Mouse (Mus musculus): Measurements from ENCODE around the gene Slc25a1. TPM values are rescaled to one million over a fixed set of nuclear protein-coding genes. Genes with fewer than 3 reads are reported as not detected.

The Slc25a1 gene
- total RNA-seq, 2 experiments from 2014 or later: 60.4 to 61.2 TPM

DNA sequence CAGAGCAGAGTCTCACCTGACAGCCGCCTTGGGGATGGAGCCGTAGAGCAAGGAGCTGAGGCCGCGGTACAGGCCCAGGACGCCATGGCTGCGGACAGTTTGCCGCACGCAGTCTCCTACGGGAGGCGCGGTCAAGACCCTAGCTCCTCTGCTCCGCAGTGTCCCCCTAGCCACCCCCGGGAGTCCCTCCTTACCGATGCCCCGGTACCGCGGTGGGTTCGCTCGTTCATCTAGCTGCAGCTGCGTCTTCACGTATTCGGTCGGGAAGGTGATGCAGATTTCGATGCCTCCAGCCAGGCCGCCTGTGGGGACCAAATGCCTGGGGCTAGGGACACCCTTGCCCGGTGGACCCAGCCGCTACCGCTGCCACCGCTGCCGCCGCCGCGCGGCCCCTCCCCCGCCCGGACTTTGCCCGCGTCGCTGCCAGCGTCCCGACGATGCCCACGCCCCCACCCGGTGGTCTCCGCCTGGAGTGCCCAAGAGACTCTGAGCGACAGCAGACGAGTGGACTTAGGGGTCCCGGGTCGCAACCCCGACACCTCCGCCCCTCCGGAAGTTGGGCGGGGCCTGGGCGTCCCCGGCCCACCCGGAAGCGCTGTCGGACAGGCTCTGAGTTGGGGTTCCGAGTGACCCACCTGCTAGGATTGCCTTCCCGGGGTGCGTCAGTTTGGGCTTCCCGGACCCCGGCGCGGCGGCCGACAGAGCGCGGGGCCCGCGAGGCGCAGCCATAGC, 502 bp downstream of the Slc25a1 start:
- peak in 1 of 2 experiments; percentile 29 for DNase-seq (ENCODE audit: low spot score in 2 of 2)

DNA sequence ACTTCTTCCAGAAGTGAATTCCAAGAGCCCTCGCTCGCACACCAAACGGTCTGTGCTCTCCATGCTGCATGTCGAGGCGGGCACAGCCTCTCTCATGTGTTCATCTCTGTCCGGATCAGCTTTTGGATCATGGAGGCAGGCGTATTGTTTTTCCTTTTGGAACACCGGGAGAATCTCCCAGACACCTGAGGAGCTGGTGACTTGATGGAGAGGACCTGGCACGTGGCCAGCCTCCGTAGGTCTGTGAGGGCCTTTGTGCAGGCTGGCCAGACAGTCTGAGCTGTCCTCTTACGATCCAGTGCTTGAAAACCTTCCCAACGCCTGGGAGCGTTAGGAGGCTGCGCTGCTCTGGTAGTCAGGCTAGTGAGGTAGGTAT, 5.9 kb downstream of the Slc25a1 start:
- DNase-seq (ENCODE audit: low spot score in 2 of 2): no peak

DNA sequence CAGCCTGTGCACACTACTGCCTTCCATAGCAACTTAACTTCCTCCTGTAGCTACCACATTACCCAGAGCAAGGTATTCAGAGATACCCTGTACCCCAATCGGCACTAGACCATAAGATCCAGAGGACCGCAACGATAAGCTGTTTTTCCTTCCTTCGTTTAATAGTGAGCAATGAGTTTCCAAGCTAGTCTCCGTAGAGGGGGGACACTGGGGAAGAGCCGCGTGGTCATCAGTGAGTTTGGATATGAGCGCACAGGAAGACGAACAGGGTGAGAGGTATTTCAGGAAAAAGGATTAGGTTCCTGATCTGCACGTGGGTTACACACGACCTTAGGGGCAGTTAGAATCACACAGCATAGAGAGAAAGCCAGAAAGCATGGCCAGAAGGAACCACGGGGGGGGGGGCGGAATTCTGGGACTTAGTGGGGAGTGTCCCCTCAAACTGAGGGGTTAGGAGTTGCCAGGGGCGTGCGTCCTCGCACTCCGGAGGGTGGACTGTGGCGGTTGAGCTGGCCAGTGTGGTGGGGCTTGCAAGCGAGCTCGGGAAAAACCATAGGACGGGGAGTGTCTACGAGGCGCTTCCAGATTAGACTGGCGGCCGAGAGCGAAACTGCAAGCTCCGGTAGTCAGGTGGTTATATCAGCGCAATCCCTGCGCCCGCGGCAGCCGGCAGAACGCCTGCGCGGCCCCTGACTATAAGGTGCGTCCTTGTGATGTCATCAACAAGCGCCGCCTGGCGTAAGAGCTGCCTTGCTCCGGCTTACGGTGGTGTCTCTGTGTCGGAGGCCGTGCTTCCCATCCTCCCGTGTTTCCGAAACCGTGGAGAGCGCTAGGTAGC, 6.5 kb downstream of the Slc25a1 start:
- DNase-seq (ENCODE audit: low spot score in 2 of 2): peak; percentile 95 to 97

DNA sequence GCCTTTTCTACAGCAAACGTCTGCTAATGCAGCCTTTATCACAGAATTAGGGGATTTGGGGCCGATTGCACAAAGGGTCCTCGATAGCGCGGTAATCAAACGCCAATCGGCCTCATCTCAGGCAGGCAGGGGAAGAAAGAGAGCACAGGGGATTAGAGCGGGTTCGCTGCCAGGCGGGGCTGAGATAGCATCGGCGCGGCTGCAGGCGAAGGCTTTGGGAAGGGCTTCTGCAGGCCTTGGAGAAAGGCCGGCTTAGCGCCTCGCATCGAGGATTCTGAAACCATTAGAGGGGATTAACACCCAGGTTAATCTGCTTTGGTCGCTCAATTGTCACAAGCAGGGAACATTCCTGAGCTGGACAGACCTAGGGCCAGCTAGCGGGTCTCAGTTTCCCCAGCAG, 7.4 kb downstream of the Slc25a1 start:
- DNase-seq (ENCODE audit: low spot score in 2 of 2): no peak

DNA sequence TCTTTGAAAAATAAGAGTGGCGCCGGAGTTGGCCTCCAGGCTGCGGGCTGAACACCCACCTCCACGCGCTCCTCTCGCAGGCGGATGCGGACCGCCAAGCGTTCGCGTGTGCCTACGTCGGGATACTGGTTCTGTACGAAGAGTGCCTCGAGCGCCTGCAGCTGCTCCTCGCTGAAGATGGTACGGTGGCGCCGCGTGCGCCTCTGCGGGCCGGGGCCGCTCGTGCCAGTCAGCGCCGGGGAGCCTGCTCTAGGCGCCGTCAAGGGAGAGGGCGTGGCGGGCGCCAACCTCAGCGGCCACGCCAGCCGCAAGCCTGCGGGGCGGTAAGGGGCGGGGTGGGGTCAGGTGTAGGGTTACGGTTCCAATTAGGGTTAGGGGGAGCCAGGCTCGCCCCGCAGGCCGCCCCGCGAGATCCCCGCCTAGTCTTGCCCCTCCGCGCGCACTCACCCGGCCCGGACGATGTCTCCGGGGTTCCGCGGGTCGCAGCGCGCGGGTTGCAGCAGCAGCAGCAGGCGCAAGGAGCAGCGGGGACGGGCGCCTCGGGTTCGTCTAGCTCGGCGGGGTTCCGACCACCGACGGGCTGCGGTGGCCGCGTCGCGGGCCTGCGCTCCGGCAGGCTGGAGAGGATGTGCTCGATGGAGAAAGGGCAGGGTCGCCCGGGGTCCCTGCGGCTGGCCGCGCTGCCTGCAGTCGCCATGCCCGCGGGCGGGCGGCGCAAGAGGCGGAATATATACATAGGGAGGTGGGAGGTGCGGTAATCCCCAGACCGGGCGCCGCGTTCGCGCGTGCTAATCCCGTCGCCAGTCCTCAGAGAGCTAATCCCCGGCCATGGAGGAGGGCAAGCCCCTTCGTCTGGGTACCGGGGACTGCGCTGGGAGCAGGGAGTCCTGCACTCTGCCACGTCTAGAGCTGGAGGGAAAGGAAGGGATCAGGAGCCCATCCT, 13.4 kb downstream of the Slc25a1 start, which contains the start of gene Gsc2:
Gsc2 (minus strand) TSS at position 753 of the 943 bp plus-strand sequence.
- DNase-seq (ENCODE audit: low spot score in 2 of 2): no peak

DNA sequence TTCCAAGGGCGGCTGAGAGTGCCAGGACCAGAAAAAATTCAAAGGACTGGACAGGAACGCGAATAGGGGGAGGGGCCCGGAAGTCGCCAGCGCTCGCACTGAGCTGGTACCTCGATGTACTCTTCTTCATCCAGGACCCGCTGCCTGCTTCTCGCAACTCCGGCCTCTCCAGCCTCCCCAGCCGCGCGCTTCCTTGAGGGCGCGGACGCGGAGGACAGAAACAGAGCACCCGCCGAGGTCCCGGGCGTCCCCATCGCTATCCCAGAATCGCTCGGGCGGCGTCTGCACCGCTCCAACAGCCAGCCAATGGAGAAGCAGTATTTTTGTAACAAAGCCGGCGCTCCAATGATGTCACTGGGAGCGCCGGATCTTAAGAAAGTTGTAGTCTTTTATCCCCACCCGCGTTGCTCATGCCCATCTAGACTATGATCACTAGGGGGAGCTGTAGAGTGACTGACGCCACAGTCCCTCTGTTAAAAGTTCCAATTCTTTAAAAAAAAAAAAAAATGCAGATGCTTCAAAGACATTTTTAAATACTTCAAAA, 16.9 kb downstream of the Slc25a1 start, which contains the start of gene Ess2:
Ess2 (minus strand) TSS at position 297 of the 544 bp plus-strand sequence.
- DNase-seq (ENCODE audit: low spot score in 2 of 2): peak; percentile 89 to 96

DNA sequence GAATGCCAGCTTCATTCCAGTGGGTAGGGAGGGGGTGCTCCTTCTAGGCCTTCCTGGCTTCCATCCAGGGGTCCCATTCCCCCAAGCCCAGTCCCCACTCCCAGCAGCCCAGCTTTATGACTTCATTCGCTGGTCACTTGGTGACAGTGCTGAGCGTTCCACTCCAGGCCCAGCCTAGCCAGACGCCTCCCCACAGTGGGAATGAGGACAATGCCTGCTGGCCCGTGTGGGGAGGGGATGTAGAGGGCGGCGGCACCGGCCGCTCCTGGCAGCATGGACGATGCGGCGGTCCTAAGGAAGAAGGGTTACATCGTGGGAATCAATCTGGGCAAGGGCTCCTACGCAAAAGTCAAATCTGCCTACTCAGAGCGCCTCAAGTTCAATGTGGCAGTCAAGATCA, 29.6 kb downstream of the Slc25a1 start, which contains the start of the genes Dgcr2 and Tssk2:
Dgcr2 (minus strand) TSS at position 101 of the 400 bp plus-strand sequence.
Tssk2 (plus strand) TSS at position 176 of the 400 bp plus-strand sequence.
- DNase-seq (ENCODE audit: low spot score in 2 of 2): no peak

DNA sequence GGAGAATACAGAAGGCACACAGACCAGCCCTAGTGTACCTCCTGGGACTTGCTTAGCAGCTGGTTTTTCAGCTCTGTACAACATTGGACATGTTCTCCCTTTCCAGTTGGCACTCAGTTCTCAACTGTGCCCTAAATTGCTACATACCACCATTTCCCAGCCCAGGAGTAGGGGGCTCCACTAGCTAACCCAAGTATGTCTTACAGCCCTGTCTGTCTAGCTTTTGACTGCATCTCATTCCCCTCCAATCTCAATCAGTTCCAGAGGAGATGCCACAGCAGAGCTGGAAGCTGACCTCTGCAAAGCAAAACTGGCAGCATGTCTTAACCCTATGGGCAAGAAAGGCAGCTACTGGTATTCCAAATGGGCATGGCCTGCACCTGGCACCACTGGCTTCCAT, 31.9 kb downstream of the Slc25a1 start:
- DNase-seq (ENCODE audit: low spot score in 2 of 2): no peak

DNA sequence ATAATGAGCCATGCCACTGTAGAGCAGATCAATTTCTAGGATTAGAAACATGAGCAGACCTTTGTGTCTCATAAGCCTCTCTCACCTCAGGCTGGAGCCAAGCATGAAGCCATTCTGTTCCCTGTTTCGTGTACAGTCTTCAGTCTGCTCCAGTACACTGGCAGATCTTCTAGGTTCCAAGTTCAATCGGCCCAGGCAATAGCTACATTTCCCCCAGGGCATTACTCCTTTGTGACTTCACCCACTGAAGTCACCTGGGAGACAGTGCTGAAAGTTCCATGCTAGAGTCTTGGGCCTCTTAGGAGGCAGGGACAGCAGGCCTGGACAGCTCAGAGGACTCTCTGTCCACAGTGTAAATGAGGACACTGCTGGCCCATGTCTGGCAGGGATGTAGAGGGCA, 34.1 kb downstream of the Slc25a1 start, which contains the start of gene Tssk1:
Tssk1 (plus strand) TSS at position 301 of the 400 bp plus-strand sequence.
- DNase-seq (ENCODE audit: low spot score in 2 of 2): no peak

DNA sequence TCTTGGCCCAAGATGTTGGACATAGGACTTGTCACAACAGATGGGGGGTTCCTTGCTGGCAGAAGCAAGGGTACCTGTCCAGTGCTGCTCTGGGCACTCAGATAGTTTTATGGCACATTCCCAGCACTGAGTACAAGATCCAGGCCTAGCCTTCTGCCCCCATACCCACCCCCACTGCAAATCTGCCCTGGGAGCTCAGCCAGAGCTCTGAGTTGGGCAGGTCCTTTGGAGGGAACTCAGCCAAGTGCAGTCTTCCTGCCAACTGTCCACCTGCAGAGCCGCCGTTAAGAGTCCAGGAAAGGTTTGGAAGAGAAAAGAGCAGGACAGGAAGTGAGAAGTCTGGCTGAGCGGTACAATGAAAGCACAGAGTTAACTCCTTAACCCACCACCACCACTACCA, 35.4 kb downstream of the Slc25a1 start:
- no peak for DNase-seq (ENCODE audit: low spot score in 2 of 2)

DNA sequence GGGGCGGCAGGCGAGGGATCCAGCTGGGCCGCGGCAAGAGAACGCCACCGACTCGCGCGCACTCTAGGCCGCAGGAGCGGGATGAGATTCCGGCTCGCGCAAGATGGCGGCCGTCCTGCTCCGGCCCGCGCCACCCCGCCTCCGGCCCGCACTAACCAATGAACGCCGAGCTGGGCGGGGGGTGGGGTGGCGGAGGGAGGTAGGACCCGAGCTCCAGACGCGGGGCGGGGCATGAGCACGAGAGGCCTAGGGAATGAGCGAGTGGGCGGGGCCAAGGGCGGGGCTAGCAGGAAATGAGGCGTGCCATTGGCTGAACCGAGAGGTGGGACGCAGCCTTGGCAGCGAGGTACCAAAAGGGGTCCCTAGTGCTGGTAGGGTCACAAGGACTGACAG, 36.5 kb downstream of the Slc25a1 start, which contains the start of gene Gm20518:
Gm20518 (minus strand) TSS at position 105 of the 393 bp plus-strand sequence.
- peak; percentile 98 to 99 for DNase-seq (ENCODE audit: low spot score in 2 of 2)

DNA sequence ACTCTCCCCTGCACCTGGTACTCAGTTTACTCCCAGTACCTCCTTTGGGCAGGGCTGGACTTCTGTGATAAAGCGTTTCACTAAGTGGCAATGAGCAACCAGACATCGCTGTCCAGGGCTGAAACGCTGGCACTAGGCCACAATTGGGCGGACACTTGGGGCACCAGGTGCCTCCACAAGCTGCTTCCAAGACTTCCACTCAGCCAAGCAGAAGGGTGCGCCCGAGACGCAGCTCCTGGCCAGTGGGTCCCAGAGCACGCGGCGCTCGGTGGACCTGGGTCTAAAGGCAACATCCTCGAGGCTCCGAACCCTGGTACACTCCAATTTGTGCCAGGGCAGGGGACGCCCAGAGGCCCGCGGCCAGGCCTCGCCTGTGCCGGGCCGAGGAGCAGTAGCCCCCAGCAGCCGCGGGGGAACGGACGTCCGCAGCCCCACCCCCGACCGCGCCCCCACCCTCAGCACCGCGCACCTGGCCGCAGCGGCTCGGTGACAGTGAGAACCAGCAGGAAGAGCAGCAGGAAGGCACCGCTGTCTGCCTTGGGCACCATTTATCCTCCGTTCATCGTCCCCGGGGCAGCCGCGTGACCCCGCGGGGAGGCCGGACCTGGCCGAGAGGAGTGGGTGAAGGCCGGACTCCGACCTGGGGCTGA, 37.0 kb downstream of the Slc25a1 start:
- DNase-seq (ENCODE audit: low spot score in 2 of 2): peak; percentile 55 to 60

DNA sequence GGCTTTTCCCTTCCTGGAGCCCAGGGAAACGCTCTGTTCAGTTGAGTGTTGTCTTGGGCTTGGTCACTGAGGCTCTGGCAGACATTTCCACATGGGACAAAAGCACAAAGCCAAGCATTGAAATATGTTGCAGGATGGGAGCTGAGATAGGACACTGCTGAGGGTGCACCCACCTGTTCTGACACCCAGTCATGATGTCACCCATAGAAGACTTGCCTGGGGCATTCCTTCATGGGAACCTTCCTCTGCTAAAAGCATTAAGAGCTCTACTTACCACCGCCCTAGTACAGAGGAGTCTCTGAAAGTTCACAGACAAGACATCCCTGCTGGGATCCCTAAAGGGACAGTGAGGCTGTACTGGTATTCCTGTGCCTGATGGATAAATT, 37.7 kb downstream of the Slc25a1 start:
- no peak for DNase-seq (ENCODE audit: low spot score in 2 of 2)

DNA sequence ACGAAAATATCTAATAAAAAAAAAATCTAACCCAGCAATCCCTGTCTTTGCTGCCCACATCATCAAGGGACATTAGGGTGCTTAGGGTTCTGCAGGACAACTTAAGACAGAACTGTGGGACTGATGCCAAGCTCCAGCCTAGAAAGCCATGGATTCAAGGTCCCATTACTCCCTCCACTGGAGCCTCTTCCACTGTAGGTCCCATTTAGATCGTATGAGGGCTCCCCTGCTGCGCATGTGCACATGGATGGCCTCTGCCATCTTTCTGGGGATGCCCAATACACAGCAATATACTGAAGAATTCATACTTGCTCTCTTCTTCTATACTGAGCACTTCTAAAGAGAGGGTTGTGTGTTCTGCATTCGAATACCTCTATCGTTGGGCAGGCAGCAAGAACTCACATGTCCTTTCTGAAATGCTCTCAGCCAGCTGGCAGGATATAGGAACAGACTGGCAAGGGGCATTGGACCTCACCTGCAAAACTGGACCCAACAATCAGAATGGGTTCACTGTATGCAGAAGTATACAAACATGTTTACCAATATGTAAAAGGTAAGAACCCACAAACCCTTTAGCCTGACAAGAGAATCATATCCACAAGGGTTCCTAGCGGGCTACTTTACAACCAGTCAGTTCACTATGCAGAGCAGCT, 38.2 kb downstream of the Slc25a1 start:
- DNase-seq (ENCODE audit: low spot score in 2 of 2): no peak

DNA sequence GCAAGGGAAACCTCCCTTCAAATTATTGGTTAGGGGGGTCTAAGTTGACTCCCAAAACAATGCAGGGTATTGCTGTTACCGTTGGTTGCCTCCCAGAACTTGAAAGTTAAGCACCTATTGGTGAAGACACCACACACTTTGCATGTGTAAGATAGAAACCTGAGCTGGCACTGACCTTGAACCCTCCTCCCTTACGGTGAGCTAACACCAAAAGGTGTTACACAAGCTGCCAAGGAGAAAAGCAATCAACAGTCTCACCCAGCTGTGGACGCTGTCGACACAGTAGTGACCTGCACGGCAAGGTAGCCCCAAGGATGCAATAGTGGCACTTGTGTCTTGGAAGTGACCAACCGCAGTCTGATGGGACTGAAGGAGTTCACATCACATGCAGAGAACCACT, 43.9 kb downstream of the Slc25a1 start:
- no peak for DNase-seq (ENCODE audit: low spot score in 2 of 2)

DNA sequence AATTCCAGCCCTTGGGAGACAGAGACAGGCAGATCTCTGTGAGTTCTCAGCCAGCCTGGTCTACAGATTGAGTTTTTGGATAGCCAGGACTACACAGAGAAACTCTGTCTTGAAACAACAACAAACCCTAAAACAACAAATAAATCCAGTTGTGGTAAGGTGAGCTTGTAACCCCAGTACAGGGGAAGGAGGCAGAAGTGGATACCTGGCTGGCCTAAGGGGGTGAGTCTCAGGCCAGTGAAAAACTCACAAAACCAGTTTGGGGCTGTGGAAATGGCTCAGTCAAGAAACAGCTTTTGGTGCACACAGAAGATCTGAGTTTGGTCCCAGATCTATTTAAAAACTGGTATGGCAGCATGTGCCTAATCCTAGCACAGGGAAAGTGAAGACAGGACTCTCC, 45.8 kb downstream of the Slc25a1 start:
- no peak for DNase-seq (ENCODE audit: low spot score in 2 of 2)

DNA sequence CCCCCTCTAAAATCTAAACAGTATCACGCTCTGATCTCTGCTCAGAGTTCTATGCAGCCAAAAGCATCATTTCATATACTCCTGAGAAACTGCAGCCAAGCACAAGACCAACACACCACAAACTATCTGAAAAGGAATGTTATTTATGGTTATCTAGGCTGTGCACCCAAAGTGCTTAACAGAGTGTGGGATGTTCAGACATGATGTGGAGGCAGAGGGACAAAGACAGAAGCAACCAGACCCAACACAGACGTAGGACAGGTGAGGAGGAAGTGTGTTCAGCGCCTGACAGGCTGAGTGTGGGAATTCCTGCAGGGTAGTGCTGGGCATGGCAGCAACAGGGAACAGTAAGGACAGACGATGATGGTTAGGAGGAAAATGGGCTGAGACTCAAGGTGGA, 48.4 kb downstream of the Slc25a1 start:
- no peak for DNase-seq (ENCODE audit: low spot score in 2 of 2)

DNA sequence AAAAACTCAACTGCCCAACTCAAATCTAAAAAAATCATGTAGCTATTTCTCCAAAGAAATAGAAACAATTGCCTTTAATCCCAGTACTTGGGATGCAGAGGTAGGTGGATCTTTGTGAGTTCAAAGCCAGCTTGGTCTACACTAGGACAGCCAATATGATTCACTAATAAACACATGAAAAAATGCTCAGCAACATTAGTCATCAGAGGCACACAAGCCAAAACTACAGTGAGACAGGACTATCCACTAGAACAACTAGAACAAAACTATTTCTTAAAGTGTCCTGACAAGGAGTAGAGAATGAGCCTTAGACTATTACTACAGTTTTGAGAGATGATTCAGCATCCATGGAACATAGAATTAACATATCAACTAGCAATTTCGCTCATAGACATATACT, 51.9 kb downstream of the Slc25a1 start:
- DNase-seq (ENCODE audit: low spot score in 2 of 2): no peak
